Comparison of ENCODE assay signal across 15 mouse cellular contexts in genomic region chr17:26594171-26594570, GRCm38 (mm10). TPM values are rescaled to one million over a fixed set of nuclear protein-coding genes. Genes with fewer than 3 reads are reported as not detected.
DNase-seq lines count a peak whose midpoint lies in the region; ATAC-seq and TF ChIP-seq lines count a peak whose summit lies in the region.
"Had no signal": no experiment of that assay in that cellular context is flagged by ENCODE, and none has a peak within 500 bp of the region (broad histone marks: within the 10 kb centered on the region; RNA-seq: fewer than 3 reads in every experiment).

No protein-coding gene starts in this region.

- intact Hi-C loops in gastrocnemius, adult 2 months (cut with DNase I): loop anchor here (2.0 kb wide), 1 partner anchor 85 kb away; no protein-coding TSS in a partner anchor

- no peak overlapping the region for H3K4me3 ChIP-seq in gastrocnemius, adult 2 months
- no peak overlapping the region for H3K4me3 ChIP-seq in heart, postnatal 0 days (ENCODE audit: low read depth, low read length)
- H3K4me3 ChIP-seq in forebrain, embryonic 16.5 days (replicated peaks; ENCODE audit: low read length): no peak overlapping the region
- H3K4me3 ChIP-seq: embryonic facial prominence, embryonic 15.5 days; forebrain, embryonic 12.5 days had no signal

- peaks cover 43% of the 10 kb centered on the region for H3K4me1 ChIP-seq in heart, postnatal 0 days (ENCODE audit: control insufficient read depth, insufficient read depth)
- H3K4me1 ChIP-seq in forebrain, embryonic 16.5 days (replicated peaks; ENCODE audit: control insufficient read depth, insufficient read depth, low read length): peaks cover 21% of the 10 kb centered on the region

- H3K27me3 ChIP-seq in heart, postnatal 0 days (ENCODE audit: control insufficient read depth, insufficient read depth, low read length): no peaks in the 10 kb centered on the region
- no peaks in the 10 kb centered on the region for H3K27me3 ChIP-seq in forebrain, embryonic 16.5 days (replicated peaks; ENCODE audit: control insufficient read depth, insufficient read depth, low read length)
- H3K27me3 ChIP-seq: embryonic facial prominence, embryonic 15.5 days; forebrain, embryonic 12.5 days had no signal

- no peak overlapping the region for H3K4me2 ChIP-seq in heart, postnatal 0 days (ENCODE audit: low read depth, low read length)
- H3K4me2 ChIP-seq in forebrain, embryonic 16.5 days (ENCODE audit: low read length): no peak overlapping the region
- H3K4me2 ChIP-seq: embryonic facial prominence, embryonic 15.5 days; forebrain, embryonic 12.5 days had no signal

- no peak for DNase-seq in gastrocnemius, adult 2 months
- no peak for DNase-seq in gastrocnemius, postnatal 25 days
- no peak for DNase-seq in heart, postnatal 0 days (ENCODE audit: low spot score)
- DNase-seq in heart, adult 9 months (ENCODE audit: low spot score in 2 of 2): no peak
- DNase-seq in CD4-positive, CD25-positive, alpha-beta regulatory T cell, adult 2 months (ENCODE audit: low read depth, low spot score): peak; percentile 64
- DNase-seq in naive thymus-derived CD4-positive, alpha-beta T cell, adult 2 months (ENCODE audit: low read depth): peak; percentile 41
- DNase-seq in layer of hippocampus, postnatal 10 days (ENCODE audit: low spot score in 2 of 2): no peak
- DNase-seq: adrenal gland, adult 8-10 months; cerebellum, adult 9-10 months; layer of hippocampus, adult 9-11 months; midbrain, embryonic 14.5 days had no signal

- no peak for ATAC-seq in heart, postnatal 0 days (ENCODE audit: insufficient read depth, low read depth)
- no peak for ATAC-seq in forebrain, embryonic 16.5 days
- ATAC-seq: intestine, embryonic 16.5 days had no signal

- no peak overlapping the region for H3K9ac ChIP-seq in heart, postnatal 0 days (replicated peaks; ENCODE audit: low read depth, low read length)
- no peak overlapping the region for H3K9ac ChIP-seq in forebrain, embryonic 16.5 days (replicated peaks; ENCODE audit: low read depth, low read length)
- H3K9ac ChIP-seq: embryonic facial prominence, embryonic 15.5 days; forebrain, embryonic 12.5 days had no signal

- TF ChIP-seq CTCF in gastrocnemius, adult 2 months (IDR thresholded peaks at IDR 0.05): no peak
- no peak for TF ChIP-seq CTCF in heart, postnatal 0 days (IDR thresholded peaks at IDR 0.05; ENCODE audit: low read depth)

- no peaks in the 10 kb centered on the region for H3K9me3 ChIP-seq in heart, postnatal 0 days (replicated peaks; ENCODE audit: control insufficient read depth, low read length)
- H3K9me3 ChIP-seq in forebrain, embryonic 16.5 days (ENCODE audit: control insufficient read depth, low read length): no peaks in the 10 kb centered on the region
- H3K9me3 ChIP-seq: embryonic facial prominence, embryonic 15.5 days; forebrain, embryonic 12.5 days had no signal

- H3K27ac ChIP-seq in gastrocnemius, adult 2 months: peak overlapping the region; percentile 87
- peak overlapping the region; percentile 99 for H3K27ac ChIP-seq in heart, postnatal 0 days (ENCODE audit: low read depth)
- H3K27ac ChIP-seq in forebrain, embryonic 16.5 days (ENCODE audit: low read length): no peak overlapping the region
- H3K27ac ChIP-seq: forebrain, embryonic 12.5 days had no signal

- 62% methylated on average over 7 of the region's 7 CpGs for WGBS in heart, postnatal 0 days
- WGBS in forebrain, embryonic 16.5 days: 90% methylated on average over 7 of the region's 7 CpGs

- TF ChIP-seq EP300 in heart, postnatal 0 days (IDR thresholded peaks at IDR 0.05; ENCODE audit: low read depth): no peak

- H3K36me3 ChIP-seq in heart, postnatal 0 days (replicated peaks; ENCODE audit: control insufficient read depth, insufficient read depth, low read length): no peaks in the 10 kb centered on the region
- H3K36me3 ChIP-seq in forebrain, embryonic 16.5 days (ENCODE audit: control insufficient read depth, insufficient read depth): no peaks in the 10 kb centered on the region

RNA-seq across cellular contexts. Expression of gene Dusp1, which starts 32.2 kb away (rescaled TPM):
- total RNA-seq in gastrocnemius, adult 2 months (2021): 10 to 100 TPM; 73.0 to 89.6 TPM
- total RNA-seq in gastrocnemius, postnatal 25 days (2021): 10 to 100 TPM; 49.2 to 82.2 TPM
- total RNA-seq in heart, postnatal 0 days (2014; rRNA removed; ENCODE audit: low replicate concordance): 105 and 114 TPM in 2 replicates
- 23.1 and 24.0 TPM in 2 replicates for polyA plus RNA-seq in heart, postnatal 0 days (2015; fragmentation: Nextera tagmentation; extraction: Ambion mirVana)
- polyA plus RNA-seq in forebrain, embryonic 16.5 days (2015; fragmentation: Nextera tagmentation; extraction: Ambion mirVana): 44.1 and 47.8 TPM in 2 replicates
- 10 to 100 TPM; 15.3 to 16.1 TPM for total RNA-seq in layer of hippocampus, postnatal 10 days (2021)

RNA-seq across cellular contexts. Expression of gene Ergic1, which starts 32.9 kb away (rescaled TPM):
- total RNA-seq in gastrocnemius, adult 2 months (2021): 10 to 100 TPM; 40.3 to 60.3 TPM
- 10 to 100 TPM; 52.0 to 61.0 TPM for total RNA-seq in gastrocnemius, postnatal 25 days (2021)
- 148 and 152 TPM in 2 replicates for total RNA-seq in heart, postnatal 0 days (2014; rRNA removed; ENCODE audit: low replicate concordance)
- polyA plus RNA-seq in heart, postnatal 0 days (2015; fragmentation: Nextera tagmentation; extraction: Ambion mirVana): 50.8 and 53.3 TPM in 2 replicates
- 102 and 113 TPM in 2 replicates for polyA plus RNA-seq in forebrain, embryonic 16.5 days (2015; fragmentation: Nextera tagmentation; extraction: Ambion mirVana)
- total RNA-seq in layer of hippocampus, postnatal 10 days (2021): 100 to 1,000 TPM; 128 to 155 TPM

Comparison
In these comparisons a context has a peak if more than half of its experiments do, and no peak if none do; other contexts are left out.
1. DNase-seq: peak in CD4-positive, CD25-positive, alpha-beta regulatory T cell, adult 2 months (single experiment) and naive thymus-derived CD4-positive, alpha-beta T cell, adult 2 months (single experiment); none in gastrocnemius, adult 2 months (single experiment), gastrocnemius, postnatal 25 days (single experiment), heart, postnatal 0 days (single experiment), heart, adult 9 months (0 of 2) and layer of hippocampus, postnatal 10 days (0 of 2).